Comparison of ENCODE assay signal across 8 mouse cellular contexts in genomic region chr16:17489469-17490111, GRCm38 (mm10). TPM values are rescaled to one million over a fixed set of nuclear protein-coding genes. Genes with fewer than 3 reads are reported as not detected.
DNase-seq lines count a peak whose midpoint lies in the region; ATAC-seq and TF ChIP-seq lines count a peak whose summit lies in the region.

TSS of gene Aifm3 (plus strand) at chr16:17489611.

- peaks cover 35% of the 10 kb centered on the region for H3K36me3 ChIP-seq in forebrain, embryonic 10.5 days (replicated peaks)
- peaks cover 12% of the 10 kb centered on the region for H3K36me3 ChIP-seq in kidney, embryonic 16.5 days (ENCODE audit: insufficient read depth, low read length)
- H3K36me3 ChIP-seq in lung, embryonic 15.5 days = peaks cover 23% of the 10 kb centered on the region
- H3K36me3 ChIP-seq in stomach, postnatal 0 days (ENCODE audit: control insufficient read depth, insufficient read depth, low read length) = peaks cover 6% of the 10 kb centered on the region; the same call in 1 of the 2 replicates

- H3K9ac ChIP-seq in kidney, embryonic 16.5 days (replicated peaks; ENCODE audit: low read length) = peak within 1 kb of the TSS; percentile 57
- H3K9ac ChIP-seq in lung, embryonic 15.5 days = peak within 1 kb of the TSS; percentile 52
- peak within 1 kb of the TSS; percentile 56 for H3K9ac ChIP-seq in stomach, postnatal 0 days (ENCODE audit: low read length)

- peak within 1 kb of the TSS; percentile 69 for H3K4me3 ChIP-seq in layer of hippocampus, adult 2 months
- H3K4me3 ChIP-seq in forebrain, embryonic 10.5 days = peak within 1 kb of the TSS; percentile 62
- H3K4me3 ChIP-seq in kidney, embryonic 16.5 days (ENCODE audit: low read length) = peak within 1 kb of the TSS; percentile 55
- peak within 1 kb of the TSS; percentile 47 for H3K4me3 ChIP-seq in lung, embryonic 15.5 days
- H3K4me3 ChIP-seq in stomach, postnatal 0 days (ENCODE audit: low read depth, low read length) = peak within 1 kb of the TSS; percentile 40

- H3K9me3 ChIP-seq in forebrain, embryonic 10.5 days = no peaks in the 10 kb centered on the region
- no peaks in the 10 kb centered on the region for H3K9me3 ChIP-seq in kidney, embryonic 16.5 days (ENCODE audit: low read length)
- no peaks in the 10 kb centered on the region for H3K9me3 ChIP-seq in lung, embryonic 15.5 days
- no peaks in the 10 kb centered on the region for H3K9me3 ChIP-seq in stomach, postnatal 0 days (ENCODE audit: control insufficient read depth, low read length)

- H3K4me1 ChIP-seq in forebrain, embryonic 10.5 days = peaks cover 16% of the 10 kb centered on the region
- peaks cover 9% of the 10 kb centered on the region; the same call in 1 of the 2 replicates for H3K4me1 ChIP-seq in kidney, embryonic 16.5 days (ENCODE audit: insufficient read depth, low read length)
- H3K4me1 ChIP-seq in lung, embryonic 15.5 days = peaks cover 17% of the 10 kb centered on the region
- H3K4me1 ChIP-seq in stomach, postnatal 0 days (replicated peaks; ENCODE audit: control insufficient read depth, insufficient read depth) = no peaks in the 10 kb centered on the region

- H3K27ac ChIP-seq in layer of hippocampus, adult 2 months = peak within 1 kb of the TSS; percentile 94
- H3K27ac ChIP-seq in forebrain, embryonic 10.5 days = peak within 1 kb of the TSS; percentile 65; the same call in 1 of the 2 replicates
- no peak within 1 kb of the TSS for H3K27ac ChIP-seq in kidney, embryonic 16.5 days (ENCODE audit: low read length)
- H3K27ac ChIP-seq in lung, embryonic 15.5 days = no peak within 1 kb of the TSS
- H3K27ac ChIP-seq in stomach, postnatal 0 days (replicated peaks) = no peak within 1 kb of the TSS

- no peak for DNase-seq in layer of hippocampus, adult 2 months (ENCODE audit: low spot score in 2 of 2)
- DNase-seq in layer of hippocampus, adult 9-11 months = no peak
- DNase-seq in brain, adult 2 months (ENCODE audit: low read depth, low spot score) = peak; percentile 76
- no peak for DNase-seq in forebrain, embryonic 10.5 days (ENCODE audit: extremely low spot score, low spot score)
- peak; percentile 67 for DNase-seq in stomach, postnatal 0 days (ENCODE audit: low spot score)
- DNase-seq in frontal cortex, postnatal 10 days (ENCODE audit: low spot score in 2 of 2) = no peak

- ATAC-seq in kidney, embryonic 16.5 days (ENCODE audit: low FRiP score, low TSS enrichment) = peak; percentile 88
- ATAC-seq in lung, embryonic 15.5 days (ENCODE audit: borderline replicate concordance, extremely low read depth, low FRiP score, low TSS enrichment) = peak; percentile 63; the same call in 1 of the 2 replicates
- peak; percentile 75 for ATAC-seq in stomach, postnatal 0 days (ENCODE audit: low FRiP score, low TSS enrichment)

- peaks cover 30% of the 10 kb centered on the region for H3K27me3 ChIP-seq in forebrain, embryonic 10.5 days (ENCODE audit: poor library complexity, severe bottlenecking)
- H3K27me3 ChIP-seq in kidney, embryonic 16.5 days (ENCODE audit: insufficient read depth, low read length) = peaks cover 5% of the 10 kb centered on the region
- peaks cover 18% of the 10 kb centered on the region for H3K27me3 ChIP-seq in lung, embryonic 15.5 days
- no peaks in the 10 kb centered on the region for H3K27me3 ChIP-seq in stomach, postnatal 0 days (ENCODE audit: control insufficient read depth, insufficient read depth, low read length)

- WGBS in forebrain, embryonic 10.5 days = under 1% methylated on average over 47 of the region's 47 CpGs
- WGBS in kidney, embryonic 16.5 days = under 1% methylated on average over 42 of the region's 47 CpGs
- WGBS in lung, embryonic 15.5 days = 1% methylated on average over 43 of the region's 47 CpGs
- WGBS in stomach, postnatal 0 days = 2% methylated on average over 29 of the region's 47 CpGs

- H3K4me2 ChIP-seq in kidney, embryonic 16.5 days (replicated peaks; ENCODE audit: low read depth, low read length) = peak within 1 kb of the TSS; percentile 79
- H3K4me2 ChIP-seq in lung, embryonic 15.5 days = peak within 1 kb of the TSS; percentile 78
- peak within 1 kb of the TSS; percentile 80 for H3K4me2 ChIP-seq in stomach, postnatal 0 days (replicated peaks; ENCODE audit: low read depth)

- no peak for TF ChIP-seq EP300 in stomach, postnatal 0 days (optimal IDR thresholded peaks at IDR 0.05)

- 0 out of 2 replicates have a peak, but pooled peaks have one; percentile 14 for TF ChIP-seq CTCF in layer of hippocampus, adult 2 months (conservative IDR thresholded peaks at IDR 0.05)
- no peak for TF ChIP-seq CTCF in stomach, postnatal 0 days (IDR thresholded peaks at IDR 0.05; ENCODE audit: low read depth)

RNA-seq across cellular contexts. Expression of gene Aifm3, which starts in this region (rescaled TPM):
- total RNA-seq in layer of hippocampus, adult 2 months (2021) = 100 to 1,000 TPM; 112 to 116 TPM
- 1.3 and 2.8 TPM in 2 replicates for polyA plus RNA-seq in forebrain, embryonic 10.5 days (2016; fragmentation: Nextera tagmentation; extraction: Ambion mirVana)
- polyA plus RNA-seq in kidney, embryonic 16.5 days (2015; fragmentation: Nextera tagmentation; extraction: Ambion mirVana) = 3.4 and 3.6 TPM in 2 replicates
- polyA plus RNA-seq in lung, embryonic 15.5 days (2015; fragmentation: Nextera tagmentation; extraction: Ambion mirVana) = 3.3 and 3.6 TPM in 2 replicates
- 0.51 and 0.61 TPM in 2 replicates for polyA plus RNA-seq in stomach, postnatal 0 days (2015; fragmentation: Nextera tagmentation; extraction: Ambion mirVana)

Comparison
In these comparisons a context has a peak if more than half of its experiments do, and no peak if none do; other contexts are left out.
1. Peak in DNase-seq, ATAC-seq, H3K4me3 ChIP-seq, H3K9ac ChIP-seq and H3K4me2 ChIP-seq in stomach, postnatal 0 days; RNA of the gene not detected or under 1 TPM.
2. H3K27ac ChIP-seq: peak in layer of hippocampus, adult 2 months (single experiment) and forebrain, embryonic 10.5 days (single experiment); none in kidney, embryonic 16.5 days (single experiment), lung, embryonic 15.5 days (single experiment) and stomach, postnatal 0 days (single experiment).
3. Peak in every context shown above with its lines, with median percentiles within 50 percentile points of each other: H3K4me3 ChIP-seq, ATAC-seq, H3K4me2 ChIP-seq and H3K9ac ChIP-seq.